Mouse (Mus musculus) stomach, embryonic 16.5 days (tissue): ENCODE measurements around the gene Akt3. TPM values are rescaled to one million over a fixed set of nuclear protein-coding genes. Genes with fewer than 3 reads are reported as not detected.

Experiments used
- ATAC-seq: fragments of 200-750 bp; cut with Nextera tagmentation; 2 replicates; pipeline ENCODE4 v1.8.0; 2017; ENCODE audit warnings: moderate number of reproducible peaks, moderate TSS enrichment; ENCODE audit not compliant: insufficient read depth, low FRiP score
- H3K27ac ChIP-seq: fragments of 300-500 bp; sonication (generic); 2 replicates; pipeline ENCODE4 v1.5.1; 2014; ENCODE audit warnings: low read length
- H3K27me3 ChIP-seq: fragments of 300-500 bp; sonication (generic); 2 replicates; pipeline ENCODE4 v1.6.1; 2014; ENCODE audit warnings: low read length, control low read depth, mixed read lengths; ENCODE audit not compliant: control insufficient read depth, insufficient read depth
- H3K36me3 ChIP-seq: fragments of 300-500 bp; sonication (generic); 2 replicates; pipeline ENCODE4 v1.6.1; 2014; ENCODE audit warnings: low read length; ENCODE audit not compliant: control insufficient read depth, insufficient read depth
- H3K4me1 ChIP-seq: fragments of 300-500 bp; sonication (generic); 2 replicates; pipeline ENCODE4 v1.6.1; 2014; ENCODE audit warnings: low read length, control low read depth, mixed read lengths; ENCODE audit not compliant: control insufficient read depth, insufficient read depth
- H3K4me2 ChIP-seq: fragments of 300-500 bp; sonication (generic); 2 replicates; pipeline ENCODE4 v1.6.1; 2014; ENCODE audit warnings: low read depth, low read length, mixed read lengths
- H3K4me3 ChIP-seq: fragments of 300-500 bp; sonication (generic); replicated peaks from 2 replicates; pipeline ENCODE4 v1.5.1; 2014; ENCODE audit warnings: mild to moderate bottlenecking, low read length
- H3K9ac ChIP-seq: fragments of 300-500 bp; sonication (generic); 2 replicates; pipeline ENCODE4 v1.6.1; 2014; ENCODE audit warnings: low read length
- H3K9me3 ChIP-seq: fragments of 300-500 bp; sonication (generic); replicated peaks from 2 replicates; pipeline ENCODE4 v1.6.1; 2016; ENCODE audit warnings: low read length, control low read depth; ENCODE audit not compliant: control insufficient read depth
- WGBS: fragments of 180-500 bp; shearing (Covaris S2); extraction: QIAGEN DNeasy Blood & Tissue Kit; methylation state at CpG from one replicate; pipeline ENCODE4 v1.1.7; 2014; 5-methylcytosine and 5-hydroxymethylcytosine counted together
- polyA plus RNA-seq: library from polyadenylated mRNA; unstranded; fragments of >200 nt; fragmentation: Nextera tagmentation; extraction: Ambion mirVana; gene quantifications from 2 replicates; pipeline ENCODE4 v1.2.1, GENCODE M21; 2015

The Akt3 gene
- polyA plus RNA-seq, 1 experiment from 2014 or later: 4.4 TPM

DNA sequence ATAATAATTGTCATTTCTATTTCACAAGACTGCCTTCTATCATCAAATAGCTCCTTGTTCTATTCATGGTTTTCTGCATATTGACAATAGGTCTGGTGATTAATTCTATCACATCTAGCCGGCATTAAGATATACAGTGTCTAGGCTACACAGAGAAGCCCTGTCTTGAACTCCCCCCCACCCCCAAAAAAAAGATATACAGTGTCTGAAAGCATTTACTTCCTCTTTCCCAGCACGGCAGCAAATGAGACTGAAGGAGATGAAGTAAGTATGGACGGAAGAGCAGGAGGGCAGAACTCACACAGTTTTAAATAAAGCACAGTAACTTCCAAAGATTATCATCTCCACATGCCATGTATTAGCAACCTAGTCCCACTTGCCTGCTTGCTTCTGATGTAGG is 168.5 kb downstream of the Akt3 start:
- Histone ChIP-seq H3K9me3 (no peaks in the 10 kb centered on the region), H3K27me3 (no peaks in the 10 kb centered on the region), H3K4me1 (no peaks in the 10 kb centered on the region), H3K9ac (no peak overlapping the region), H3K27ac (no peak overlapping the region), H3K36me3 (no peaks in the 10 kb centered on the region), H3K4me2 (no peak overlapping the region), H3K4me3 (no peak overlapping the region)
- whole genome bisulfite sequencing: 37% methylated on average over 3 of the region's 3 CpGs
- no peak for ATAC-seq

DNA sequence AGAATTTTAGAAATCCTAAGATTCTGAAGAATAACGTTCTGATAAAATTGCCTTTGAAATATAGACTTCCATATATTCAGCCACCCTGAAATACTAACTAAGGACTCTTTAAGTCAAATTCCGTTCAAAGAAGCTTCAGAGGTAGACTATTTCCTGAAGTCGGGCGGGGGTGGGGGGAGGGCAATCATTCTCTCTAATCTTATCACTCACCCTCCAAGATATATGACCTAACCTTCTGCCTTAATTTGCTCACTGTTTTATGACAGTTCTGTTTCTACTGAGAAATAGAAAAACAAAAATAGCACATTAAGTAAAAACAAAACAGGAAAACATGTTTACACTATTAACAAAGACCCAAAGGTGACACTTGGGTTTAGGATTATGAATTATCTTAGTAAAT is 169.0 kb downstream of the Akt3 start:
- Histone ChIP-seq H3K27ac (no peak overlapping the region), H3K9me3 (no peaks in the 10 kb centered on the region), H3K36me3 (no peaks in the 10 kb centered on the region), H3K9ac (no peak overlapping the region), H3K27me3 (no peaks in the 10 kb centered on the region), H3K4me3 (no peak overlapping the region), H3K4me2 (no peak overlapping the region), H3K4me1 (no peaks in the 10 kb centered on the region)
- ATAC-seq: no peak
- 78% methylated on average over 4 of the region's 4 CpGs for WGBS

DNA sequence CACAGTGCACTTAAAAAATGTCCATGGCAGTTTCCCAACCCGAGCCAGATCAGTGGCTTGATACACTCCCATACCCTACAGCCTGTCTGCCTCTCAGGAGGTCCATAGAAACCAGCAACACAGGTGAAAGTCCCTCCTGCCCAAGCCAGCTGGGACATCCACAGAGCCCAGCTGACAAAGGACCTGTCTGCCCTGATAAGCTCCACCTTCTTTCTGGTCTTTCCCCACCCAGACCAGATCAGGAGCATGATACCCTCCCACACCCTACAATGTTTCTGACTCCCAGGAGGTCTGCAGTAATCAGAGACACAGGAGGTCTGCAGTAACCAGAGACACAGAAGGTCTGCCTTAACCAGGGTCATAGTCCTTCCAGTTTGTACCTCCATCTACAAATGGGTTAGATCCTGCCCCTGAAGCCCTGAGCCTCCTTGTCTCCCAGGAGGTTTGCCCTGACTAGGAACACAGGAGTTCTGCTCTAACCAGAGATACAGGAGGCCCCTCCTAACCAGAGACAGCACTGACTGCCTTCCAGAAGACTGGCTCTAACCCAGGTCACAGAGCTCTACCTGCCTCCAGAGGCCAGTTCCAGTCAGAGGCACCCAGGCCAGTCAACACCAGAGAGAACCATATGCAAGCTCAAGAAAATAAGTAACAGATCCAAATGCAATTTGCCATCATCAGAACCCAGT is 175.9 kb downstream of the Akt3 start:
- no peaks in the 10 kb centered on the region for H3K9me3 ChIP-seq
- H3K27me3 ChIP-seq: no peaks in the 10 kb centered on the region
- no peak overlapping the region for H3K4me2 ChIP-seq
- no peaks in the 10 kb centered on the region; the same call in 1 of the 2 replicates for H3K4me1 ChIP-seq
- H3K36me3 ChIP-seq: no peaks in the 10 kb centered on the region
- H3K27ac ChIP-seq: no peak overlapping the region
- H3K4me3 ChIP-seq: no peak overlapping the region
- H3K9ac ChIP-seq: no peak overlapping the region
- no peak for ATAC-seq
- 72% methylated on average over 1 of the region's 1 CpGs for WGBS

DNA sequence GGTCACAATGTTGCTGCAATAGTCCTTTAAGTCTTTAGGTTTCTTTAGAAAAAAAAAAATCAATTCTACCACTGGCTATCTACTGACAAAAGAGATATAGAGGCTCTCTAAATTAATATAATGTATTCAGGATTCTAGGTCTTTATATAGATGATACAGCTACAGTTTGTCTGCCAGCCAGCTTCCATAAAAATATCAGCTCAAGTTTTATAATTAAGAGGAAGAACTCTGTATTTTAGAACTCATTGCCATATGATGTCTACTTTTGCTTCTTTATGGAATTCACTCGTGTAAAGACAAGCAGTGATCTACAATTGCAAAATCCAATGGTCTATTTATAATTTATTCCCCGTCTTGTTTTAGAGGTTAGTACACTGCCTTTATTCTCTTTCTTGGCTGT is 188.8 kb downstream of the Akt3 start:
- H3K4me2 ChIP-seq: no peak overlapping the region
- H3K9me3 ChIP-seq: no peaks in the 10 kb centered on the region
- H3K4me3 ChIP-seq: no peak overlapping the region
- no peak overlapping the region for H3K27ac ChIP-seq
- ATAC-seq: no peak
- no peaks in the 10 kb centered on the region for H3K36me3 ChIP-seq
- H3K4me1 ChIP-seq: no peaks in the 10 kb centered on the region
- no peaks in the 10 kb centered on the region for H3K27me3 ChIP-seq
- 90% methylated on average over 2 of the region's 2 CpGs for WGBS
- H3K9ac ChIP-seq: no peak overlapping the region

DNA sequence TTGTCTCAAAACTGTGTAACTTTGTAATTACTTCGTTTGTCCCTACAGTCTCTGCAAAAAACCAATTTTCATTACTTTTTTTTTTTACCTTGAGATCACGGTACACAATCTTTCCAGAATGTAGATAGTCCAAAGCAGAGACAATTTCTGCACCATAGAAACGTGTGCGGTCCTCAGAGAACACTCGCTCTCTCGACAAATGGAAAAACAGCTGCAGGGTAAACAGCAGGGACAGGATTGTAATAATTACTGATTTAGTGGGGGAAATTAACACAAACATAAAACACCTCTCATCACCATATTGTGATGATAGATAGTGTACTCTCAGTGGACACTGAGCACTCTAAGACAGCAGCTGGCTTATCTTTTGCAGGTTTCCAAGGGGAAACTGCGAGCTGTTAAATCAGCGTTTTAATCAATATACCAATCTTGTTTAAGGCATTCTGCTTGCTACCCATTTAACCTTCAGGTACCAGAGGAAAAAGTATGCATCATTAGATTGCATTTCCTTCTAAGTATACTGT is 190.8 kb downstream of the Akt3 start:
- no peaks in the 10 kb centered on the region for H3K27me3 ChIP-seq
- no peak overlapping the region for H3K4me3 ChIP-seq
- H3K36me3 ChIP-seq: no peaks in the 10 kb centered on the region
- no peaks in the 10 kb centered on the region for H3K9me3 ChIP-seq
- no peak overlapping the region for H3K4me2 ChIP-seq
- WGBS: 81% methylated on average over 8 of the region's 8 CpGs
- H3K4me1 ChIP-seq: no peaks in the 10 kb centered on the region
- H3K9ac ChIP-seq: no peak overlapping the region
- ATAC-seq: no peak
- no peak overlapping the region for H3K27ac ChIP-seq

DNA sequence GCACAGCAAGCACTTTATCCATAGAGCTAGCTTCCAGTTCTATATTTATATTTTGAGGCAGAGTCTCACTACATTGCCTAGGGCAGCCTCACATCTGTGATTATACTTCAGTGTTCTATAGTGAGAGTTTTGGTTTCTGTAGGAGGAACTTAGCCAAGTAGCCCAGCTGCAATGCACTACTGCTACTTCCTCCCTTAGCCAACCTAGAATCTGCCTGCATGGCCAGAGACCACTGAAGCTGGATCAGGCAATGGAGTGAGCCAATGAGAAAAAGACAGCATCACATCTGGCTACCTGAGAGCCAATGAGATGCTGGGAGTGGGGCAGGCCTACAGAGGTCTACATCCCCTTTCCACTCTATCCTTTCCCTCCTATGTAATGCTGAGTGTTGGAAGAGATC is 192.3 kb downstream of the Akt3 start:
- Histone ChIP-seq H3K9ac (no peak overlapping the region), H3K36me3 (no peaks in the 10 kb centered on the region), H3K9me3 (no peaks in the 10 kb centered on the region), H3K4me3 (no peak overlapping the region), H3K4me2 (no peak overlapping the region), H3K4me1 (no peaks in the 10 kb centered on the region), H3K27me3 (no peaks in the 10 kb centered on the region), H3K27ac (no peak overlapping the region)
- ATAC-seq: no peak

DNA sequence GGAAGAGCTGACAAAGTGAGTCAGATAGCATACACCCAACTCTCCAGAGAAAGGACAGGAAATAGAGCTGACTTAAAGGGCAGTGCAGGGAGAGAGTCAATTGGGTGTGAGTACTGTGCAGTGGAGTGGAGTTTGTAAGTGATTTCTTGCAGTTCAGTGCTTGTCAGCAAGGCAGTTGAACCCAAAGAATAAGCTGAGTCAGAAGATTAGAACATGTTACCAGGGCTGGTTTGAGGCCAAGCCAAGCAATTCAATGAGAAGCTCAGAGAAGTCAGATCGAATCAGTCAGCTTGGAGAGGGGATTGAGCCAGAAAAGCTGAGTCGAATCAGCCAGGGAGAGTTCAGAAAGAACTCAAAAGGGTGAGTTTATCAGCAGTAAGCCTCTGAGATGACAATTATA is 196.2 kb downstream of the Akt3 start:
- H3K4me1 ChIP-seq: no peaks in the 10 kb centered on the region
- H3K4me3 ChIP-seq: no peak overlapping the region
- no peak overlapping the region for H3K9ac ChIP-seq
- H3K27me3 ChIP-seq: no peaks in the 10 kb centered on the region
- no peak; the same call in 1 of the 2 replicates for ATAC-seq
- no peak overlapping the region for H3K4me2 ChIP-seq
- H3K36me3 ChIP-seq: no peaks in the 10 kb centered on the region
- H3K9me3 ChIP-seq: no peaks in the 10 kb centered on the region
- no peak overlapping the region for H3K27ac ChIP-seq
- 83% methylated on average over 2 of the region's 2 CpGs for WGBS

DNA sequence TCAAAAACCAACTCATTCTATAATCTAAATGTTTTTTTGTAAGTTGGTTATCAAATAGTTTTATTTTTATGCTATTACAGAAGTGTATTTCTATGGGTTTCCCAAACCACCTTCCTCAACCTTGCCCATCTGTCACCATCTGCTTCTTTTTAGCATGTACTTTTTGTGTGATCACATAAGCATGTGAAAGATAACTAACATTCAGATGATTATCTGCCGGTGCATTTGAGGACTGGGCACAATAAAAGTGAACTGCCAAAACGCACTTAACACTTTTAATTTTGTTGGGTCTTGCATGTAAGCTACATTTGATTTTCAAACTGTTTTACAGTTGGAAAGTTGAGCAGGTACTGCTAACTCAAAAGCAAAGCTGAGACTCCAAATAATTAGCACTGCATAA is 203.1 kb downstream of the Akt3 start:
- Histone ChIP-seq H3K4me1 (no peaks in the 10 kb centered on the region), H3K36me3 (no peaks in the 10 kb centered on the region)

DNA sequence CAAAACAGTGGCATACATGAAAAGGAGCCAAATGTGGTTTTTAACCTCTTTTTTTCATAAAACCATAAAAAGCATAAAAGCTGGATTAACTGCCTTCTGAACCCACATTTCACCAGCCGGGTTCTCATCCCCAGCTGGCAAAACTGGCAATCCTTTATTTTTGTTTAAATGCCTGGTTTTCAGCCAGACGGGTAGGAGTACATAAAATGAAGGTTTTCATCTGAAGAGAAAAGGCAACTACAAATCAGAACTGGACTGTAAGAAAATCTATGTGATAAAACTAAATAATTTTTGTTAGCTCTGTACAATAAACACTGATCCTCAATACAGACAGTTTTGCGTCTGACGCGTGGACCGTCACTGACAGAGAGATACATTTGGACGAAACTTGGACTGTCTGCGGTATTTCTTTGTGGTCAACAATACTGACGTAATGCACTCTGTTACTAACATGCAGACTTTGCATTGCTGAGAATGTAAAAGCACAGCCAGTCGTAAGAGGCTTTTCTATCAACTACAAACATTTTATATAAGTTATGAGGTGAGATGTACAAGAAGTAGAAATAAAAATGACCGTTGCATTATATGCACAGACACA is 206.5 kb downstream of the Akt3 start:
- Histone ChIP-seq H3K4me3 (no peak overlapping the region), H3K4me2 (no peak overlapping the region), H3K4me1 (no peaks in the 10 kb centered on the region), H3K9ac (no peak overlapping the region), H3K36me3 (no peaks in the 10 kb centered on the region), H3K27ac (no peak overlapping the region), H3K9me3 (no peaks in the 10 kb centered on the region), H3K27me3 (no peaks in the 10 kb centered on the region)
- no peak for ATAC-seq
- WGBS: 65% methylated on average over 11 of the region's 11 CpGs

More for the DNA sequence above, 203.1 kb downstream of the Akt3 start:
- no peak overlapping the region for H3K4me3 ChIP-seq
- WGBS: 84% methylated on average over 2 of the region's 2 CpGs
- H3K27ac ChIP-seq: no peak overlapping the region
- no peak for ATAC-seq
- H3K27me3 ChIP-seq: no peaks in the 10 kb centered on the region
- H3K9me3 ChIP-seq: no peaks in the 10 kb centered on the region
- H3K4me2 ChIP-seq: no peak overlapping the region
- no peak overlapping the region for H3K9ac ChIP-seq
